Mouse (Mus musculus): ENCODE data around the gene Tmem158.

Gene Tmem158

DNA sequence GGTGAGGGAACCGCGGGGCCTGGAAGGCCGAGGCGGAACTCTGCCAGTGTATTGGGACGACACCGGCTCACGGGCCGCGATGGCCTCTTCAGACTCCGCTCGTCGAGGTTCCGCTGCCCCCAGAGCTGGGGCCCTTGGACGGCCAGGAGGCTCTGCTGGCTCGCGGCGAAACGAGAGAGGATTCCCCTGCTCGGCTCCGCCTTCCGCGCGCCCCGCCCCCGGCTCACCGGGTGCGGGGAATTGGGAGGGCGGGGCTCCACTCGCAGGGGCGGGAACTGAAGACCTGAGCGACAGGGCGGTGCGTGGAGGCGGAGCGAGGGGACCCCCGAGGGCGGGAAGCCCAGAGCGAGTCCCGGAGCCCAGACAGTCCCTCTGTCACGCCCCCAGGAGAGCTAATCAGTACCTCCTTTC, at the start of gene Tmem158:
Gene Tmem158 (minus strand): TSS at position 154 of the 411 bp plus-strand sequence.
- DNase-seq (ENCODE audit: inconsistent age in 2 of 2, low spot score in 1 of 2), result peak; percentile 87 to 96

- peak in 1 of 2 experiments; percentile 24 for DNase-seq (ENCODE audit: inconsistent age in 2 of 2, low spot score in 1 of 2)
Measured at GRCm38 (mm10) chr9:123309685-123310365, 49.3 kb upstream of the Tmem158 start.

GRCm38 (mm10) chr9:123309073-123309472, 48.5 kb upstream of the Tmem158 start:
- DNase-seq (ENCODE audit: inconsistent age in 2 of 2, low spot score in 1 of 2), result peak; percentile 77 to 89

DNA sequence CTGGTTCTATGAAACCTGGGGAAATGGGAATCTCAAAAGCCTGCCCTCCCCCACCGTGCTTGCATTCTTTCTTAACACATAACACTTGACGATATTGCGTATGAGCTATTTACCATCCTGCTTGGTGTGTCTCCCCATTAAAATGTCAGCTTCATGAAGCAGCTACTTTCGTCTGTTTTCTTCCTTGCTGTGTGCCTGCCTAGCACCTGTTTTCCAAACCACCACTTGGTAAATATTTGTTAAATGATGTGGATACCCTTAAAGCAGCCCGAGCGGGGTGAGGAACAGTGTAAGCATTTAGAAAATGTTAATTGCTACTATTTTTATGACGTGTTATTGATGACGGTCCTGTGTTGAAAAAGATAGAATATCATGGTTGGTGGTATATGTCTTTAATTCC, 44.4 kb upstream of the Tmem158 start:
- no peak for DNase-seq (ENCODE audit: inconsistent age in 2 of 2, low spot score in 1 of 2)

DNA sequence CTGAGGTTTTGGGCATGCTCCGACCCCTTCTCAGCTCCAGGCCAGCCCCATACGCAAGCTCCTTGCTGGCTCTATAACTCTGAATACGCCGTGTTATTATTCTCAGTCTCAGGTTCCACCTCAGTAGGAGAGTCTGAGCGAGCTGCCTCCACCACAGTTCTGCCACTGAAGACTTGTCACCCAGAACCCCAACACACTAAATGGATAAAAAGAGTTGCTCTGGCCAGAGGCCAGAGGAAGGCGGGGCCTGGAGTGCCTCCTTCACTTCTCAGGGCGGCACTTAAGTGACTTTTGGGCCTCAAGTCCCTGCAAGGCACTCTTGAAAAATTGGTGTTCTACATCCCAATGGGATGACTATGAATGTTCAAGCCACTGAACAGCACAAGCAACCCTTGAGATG, 43.4 kb upstream of the Tmem158 start:
- no peak for DNase-seq (ENCODE audit: inconsistent age in 2 of 2, low spot score in 1 of 2)

DNA sequence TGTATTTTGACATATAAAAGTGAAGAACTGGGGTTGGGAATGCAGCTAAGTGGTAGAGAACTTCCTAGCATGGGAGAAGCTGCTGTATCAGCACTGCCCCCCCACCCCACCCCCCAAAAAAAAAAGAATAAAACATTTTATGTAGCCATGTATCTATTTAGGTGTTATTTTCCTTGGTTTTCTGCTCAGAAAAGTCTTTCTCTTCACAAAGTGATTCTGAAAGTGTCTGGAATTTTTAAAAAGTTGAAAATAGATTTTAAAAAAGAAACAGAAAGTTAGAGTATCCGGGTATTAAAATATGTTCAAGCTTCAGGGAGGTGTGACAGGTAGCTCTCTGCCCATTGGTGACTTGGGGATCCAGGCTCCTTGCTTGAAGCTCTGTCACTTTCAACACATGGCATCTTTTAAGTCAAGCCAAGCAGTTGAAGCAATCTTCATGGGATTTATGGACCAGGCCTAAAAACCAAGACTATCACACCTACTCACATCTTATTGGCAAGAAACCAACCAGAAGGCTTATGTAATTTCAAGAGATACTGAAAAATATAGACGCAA, 42.3 kb upstream of the Tmem158 start:
- no peak for DNase-seq (ENCODE audit: inconsistent age in 2 of 2, low spot score in 1 of 2)

- DNase-seq (ENCODE audit: inconsistent age in 2 of 2, low spot score in 1 of 2), result no peak
Measured at GRCm38 (mm10) chr9:123297862-123298261, 37.3 kb upstream of the Tmem158 start.

DNA sequence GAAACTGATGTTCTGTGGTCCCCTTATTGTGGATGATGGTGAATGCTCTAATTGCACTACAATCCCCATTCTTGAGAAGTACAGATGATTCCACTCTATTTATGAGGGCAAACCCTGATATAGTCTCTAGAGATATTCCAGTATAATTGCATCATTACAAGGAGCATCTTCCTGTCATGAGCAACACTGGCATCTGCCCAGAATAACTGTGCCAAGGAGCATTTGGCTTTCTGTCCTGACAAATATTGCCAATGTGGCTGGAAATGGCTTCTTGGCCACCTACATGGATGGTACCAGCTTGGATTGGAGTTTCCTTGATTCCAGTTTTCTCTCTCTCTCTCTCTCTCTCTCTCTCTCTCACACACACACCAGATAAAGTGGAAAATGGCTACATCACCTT, 35.7 kb upstream of the Tmem158 start:
- peak in 1 of 2 experiments; percentile 25 for DNase-seq (ENCODE audit: inconsistent age in 2 of 2, low spot score in 1 of 2)

DNA sequence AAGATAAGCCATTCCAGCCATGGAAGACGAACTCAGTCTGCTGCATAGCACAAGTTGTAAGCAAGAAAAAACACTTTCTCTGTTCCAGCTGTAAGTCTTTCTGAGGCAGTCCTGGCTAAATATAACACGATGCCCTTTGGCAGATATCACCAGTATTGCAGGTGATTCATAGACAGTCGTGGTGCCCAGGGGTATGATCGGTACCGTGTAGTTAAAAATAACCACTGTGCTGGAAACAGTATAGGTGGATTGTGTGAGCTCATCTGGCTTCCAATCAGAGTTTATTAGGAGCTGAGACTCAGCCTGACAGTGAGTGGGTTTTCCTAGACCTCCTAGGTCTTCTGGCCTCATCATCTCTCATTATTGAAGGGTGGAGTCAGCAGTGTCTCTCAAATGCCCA, 34.0 kb upstream of the Tmem158 start:
- DNase-seq (ENCODE audit: inconsistent age in 2 of 2, low spot score in 1 of 2), result peak in 1 of 2 experiments; percentile 25

DNA sequence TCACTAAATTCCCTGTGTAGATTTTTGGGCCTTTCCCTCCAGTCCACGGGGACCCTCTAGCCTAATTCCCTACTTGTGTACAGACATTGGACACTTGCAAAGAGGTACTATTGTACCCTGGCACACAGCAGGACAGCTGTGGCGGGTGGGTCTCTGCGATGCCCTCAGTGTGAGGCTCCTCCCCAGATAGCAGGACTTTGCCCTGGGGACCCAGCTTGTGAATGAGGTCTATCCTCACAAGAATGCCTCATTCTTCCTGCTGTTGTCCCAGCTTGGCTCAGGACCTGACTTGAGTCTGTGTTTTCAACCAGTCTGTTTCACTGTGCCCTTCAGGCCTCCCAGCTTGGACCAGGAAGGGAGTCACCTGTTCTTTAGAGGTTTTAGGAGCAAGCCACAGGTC, 27.8 kb upstream of the Tmem158 start:
- no peak for DNase-seq (ENCODE audit: inconsistent age in 2 of 2, low spot score in 1 of 2)

- DNase-seq (ENCODE audit: inconsistent age in 2 of 2, low spot score in 1 of 2), result no peak
Measured at GRCm38 (mm10) chr9:123285623-123286022, 25.1 kb upstream of the Tmem158 start.

GRCm38 (mm10) chr9:123280775-123281174, 20.2 kb upstream of the Tmem158 start:
- DNase-seq (ENCODE audit: inconsistent age in 2 of 2, low spot score in 1 of 2), result no peak

- DNase-seq (ENCODE audit: inconsistent age in 2 of 2, low spot score in 1 of 2), result no peak
Measured at GRCm38 (mm10) chr9:123278003-123278402, 17.4 kb upstream of the Tmem158 start.

DNA sequence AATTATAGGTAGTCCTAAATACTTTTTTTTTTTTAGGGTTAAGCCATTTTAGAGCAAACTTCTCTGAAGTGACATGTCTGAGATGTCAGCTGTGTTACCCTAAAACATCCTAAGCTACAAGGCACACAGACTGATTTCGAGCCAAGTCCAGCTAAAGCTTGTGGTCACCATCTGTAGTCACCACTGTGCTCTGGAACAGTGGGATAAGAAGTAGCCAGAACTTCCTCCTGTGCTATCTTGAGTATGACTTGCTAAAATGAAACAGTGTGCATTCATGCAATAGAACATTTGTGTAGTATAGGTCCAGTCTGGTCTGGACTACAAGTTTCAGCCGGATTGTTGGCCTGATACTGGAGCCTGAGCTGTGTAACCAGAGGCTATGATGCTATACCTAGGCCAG, 14.8 kb upstream of the Tmem158 start:
- DNase-seq (ENCODE audit: inconsistent age in 2 of 2, low spot score in 1 of 2), result no peak

GRCm38 (mm10) chr9:123274674-123275073, 14.1 kb upstream of the Tmem158 start:
- no peak for DNase-seq (ENCODE audit: inconsistent age in 2 of 2, low spot score in 1 of 2)

- no peak for DNase-seq (ENCODE audit: inconsistent age in 2 of 2, low spot score in 1 of 2)
Measured at GRCm38 (mm10) chr9:123273876-123274275, 13.3 kb upstream of the Tmem158 start.

DNA sequence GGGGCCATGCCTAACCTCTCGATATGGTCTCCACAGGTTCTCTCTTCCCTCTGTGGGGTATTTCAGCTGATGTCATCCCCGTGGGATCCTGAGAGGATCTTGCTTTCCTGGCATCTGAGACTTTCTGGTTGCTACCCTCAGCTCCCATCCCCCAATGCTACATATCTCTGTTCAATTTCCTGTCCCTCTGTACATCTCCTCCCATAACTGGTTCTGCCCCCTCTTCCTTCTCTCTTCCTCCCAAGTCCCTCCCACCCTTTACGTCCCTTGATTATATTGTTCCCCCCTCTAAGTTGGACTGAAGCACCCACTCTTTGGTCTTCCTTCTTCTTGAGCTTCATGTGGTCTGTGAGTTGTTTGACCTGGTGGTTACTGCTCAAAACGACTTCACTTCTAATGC, 11.0 kb upstream of the Tmem158 start:
- no peak for DNase-seq (ENCODE audit: inconsistent age in 2 of 2, low spot score in 1 of 2)

GRCm38 (mm10) chr9:123269906-123270558, 9.5 kb upstream of the Tmem158 start:
- no peak for DNase-seq (ENCODE audit: inconsistent age in 2 of 2, low spot score in 1 of 2)

DNA sequence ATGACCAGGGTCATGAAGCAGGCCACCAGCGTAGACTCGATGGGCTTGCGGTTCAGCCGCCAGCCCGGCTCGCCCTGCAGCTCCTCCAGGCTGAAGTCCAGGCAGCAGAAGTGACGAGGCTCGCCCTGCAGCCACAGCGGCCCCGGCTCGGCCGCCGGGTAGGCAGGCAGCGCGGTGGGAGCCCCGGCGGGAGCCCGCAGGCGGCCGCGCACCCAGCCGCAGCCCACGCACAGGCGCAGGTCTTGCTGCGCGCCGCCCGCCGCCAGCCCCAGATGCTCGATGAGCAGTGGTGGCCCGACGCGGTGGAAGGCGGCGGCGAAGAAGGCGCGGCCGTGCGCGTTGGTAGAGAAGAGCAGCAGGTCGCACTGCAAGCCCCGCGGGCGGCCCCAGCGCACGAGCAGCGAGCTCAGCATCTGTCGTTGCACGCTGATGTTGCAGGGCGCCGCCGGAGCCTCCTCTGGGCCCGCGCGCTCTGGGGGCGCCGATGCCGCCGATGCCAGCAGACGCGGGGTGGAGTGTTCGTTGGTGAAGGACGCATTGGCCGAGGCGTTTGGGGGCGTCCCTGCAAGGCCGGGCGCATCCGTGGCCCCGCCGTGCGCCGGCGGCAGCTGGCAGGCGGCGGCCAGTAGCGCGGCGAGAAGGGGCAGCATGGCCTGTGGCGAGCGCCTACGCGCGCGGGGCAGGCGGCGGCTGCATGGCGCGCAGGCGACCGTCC, 511 bp downstream of the Tmem158 start:
- DNase-seq (ENCODE audit: inconsistent age in 2 of 2, low spot score in 1 of 2), result peak; percentile 82 to 94

DNA sequence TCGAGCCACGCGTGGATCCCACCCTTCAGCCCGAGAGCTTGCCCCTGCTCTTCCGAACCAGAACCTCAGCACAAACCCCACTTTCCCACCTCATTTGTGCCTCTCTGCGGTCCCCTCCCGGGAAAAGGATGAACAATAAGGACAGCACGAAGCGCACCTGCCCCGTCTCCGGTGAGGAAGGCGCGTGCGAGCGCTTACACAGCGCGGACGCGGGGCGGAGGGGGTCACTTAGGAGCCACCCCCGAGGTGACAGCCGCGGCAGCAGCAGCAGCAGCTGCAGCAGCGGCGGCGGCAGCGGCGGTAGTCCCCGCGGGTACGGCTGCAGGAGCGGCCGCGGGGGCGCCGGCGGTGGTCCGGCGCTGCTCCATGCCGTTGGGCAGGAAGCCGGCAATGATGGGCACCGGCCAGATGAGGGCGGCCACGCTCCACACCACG, 1.1 kb downstream of the Tmem158 start:
- DNase-seq (ENCODE audit: inconsistent age in 2 of 2, low spot score in 1 of 2), result no peak

- no peak for DNase-seq (ENCODE audit: inconsistent age in 2 of 2, low spot score in 1 of 2)
Measured at GRCm38 (mm10) chr9:123258796-123259195, 1.8 kb downstream of the Tmem158 start.

- no peak for DNase-seq (ENCODE audit: inconsistent age in 2 of 2, low spot score in 1 of 2)
Measured at GRCm38 (mm10) chr9:123255736-123256135, 4.8 kb downstream of the Tmem158 start.
